Mouse (Mus musculus) granulocyte monocyte progenitor cell, adult 5-6 weeks (primary cell): ENCODE measurements at regions not wholly inside any gene's neighbourhood (a gene's known extent, or its start where the extent isn't known, plus 50 kb on each side); places are given as distances from the start of the nearest gene placed in this dataset.

Source experiments
- ATAC-seq: replicated peaks from 2 replicates; pipeline ENCODE4 v1.8.0; 2016; ENCODE audit warnings: mild to moderate bottlenecking, moderate TSS enrichment, inconsistent platforms; ENCODE audit not compliant: poor library complexity, severe bottlenecking

DNA sequence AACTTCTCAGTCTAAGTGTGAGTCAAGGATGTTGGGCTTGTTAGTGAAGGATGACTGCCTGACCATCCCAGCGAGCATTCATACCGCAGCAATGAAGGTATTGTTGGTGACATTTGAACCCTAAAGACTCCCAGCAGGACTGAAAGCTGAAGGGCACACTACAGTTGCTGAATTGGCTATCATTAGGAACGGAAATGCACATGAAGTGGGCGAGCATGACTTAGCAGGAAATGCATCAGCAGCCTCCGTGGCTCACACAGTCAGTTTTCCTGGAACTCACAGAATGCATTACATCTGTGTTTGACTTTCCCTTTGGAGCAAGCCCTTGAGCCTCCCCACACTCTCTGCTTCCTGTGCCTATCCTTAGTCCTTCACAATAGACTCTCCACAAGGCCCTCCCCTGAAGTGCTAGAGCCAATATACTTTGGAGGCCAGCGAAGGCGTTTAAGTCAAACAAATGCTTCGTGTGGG lies 63.9 kb downstream of the Tmco5 start:
- ATAC-seq, result peak; percentile 37

DNA sequence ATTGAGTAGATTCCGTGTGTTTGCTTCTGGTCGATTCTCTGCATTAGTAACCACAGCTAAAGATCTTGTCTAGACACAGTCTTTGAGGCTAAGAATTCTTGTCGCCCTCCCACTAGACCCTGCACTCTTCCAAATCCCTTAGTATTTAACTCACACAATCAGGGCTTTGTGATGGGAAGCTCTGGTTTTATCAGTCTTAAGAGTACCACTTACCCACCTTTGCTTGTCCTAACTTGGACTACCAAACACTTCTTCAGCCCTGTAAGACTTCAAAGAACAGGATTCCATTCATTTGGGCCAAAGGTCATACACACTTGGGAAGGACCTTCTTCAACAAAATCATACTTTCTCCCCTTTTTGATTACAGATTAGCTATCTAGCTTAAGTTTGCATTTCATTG lies 70.0 kb downstream of the Tmco5 start:
- no peak for ATAC-seq

DNA sequence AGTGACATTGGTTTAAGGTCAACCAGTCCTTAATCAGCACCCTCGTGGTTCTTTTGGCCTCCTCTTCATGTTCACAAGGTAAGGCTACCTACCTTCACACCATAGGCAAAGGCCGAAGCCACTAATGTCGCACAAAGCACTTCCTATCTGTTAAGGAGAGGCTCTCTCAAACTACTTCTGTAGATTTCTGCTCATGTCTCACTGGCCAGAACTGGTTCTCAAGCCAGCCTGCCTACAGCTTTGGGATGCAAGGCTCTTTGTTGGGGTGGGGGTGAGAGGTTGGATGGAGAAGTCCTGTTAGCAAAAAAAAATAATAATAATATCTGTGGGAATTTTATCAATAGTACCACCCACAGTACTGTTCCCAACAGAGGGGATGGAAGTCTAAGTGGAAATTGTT lies 71.2 kb downstream of the Tmco5 start:
- no peak for ATAC-seq

DNA sequence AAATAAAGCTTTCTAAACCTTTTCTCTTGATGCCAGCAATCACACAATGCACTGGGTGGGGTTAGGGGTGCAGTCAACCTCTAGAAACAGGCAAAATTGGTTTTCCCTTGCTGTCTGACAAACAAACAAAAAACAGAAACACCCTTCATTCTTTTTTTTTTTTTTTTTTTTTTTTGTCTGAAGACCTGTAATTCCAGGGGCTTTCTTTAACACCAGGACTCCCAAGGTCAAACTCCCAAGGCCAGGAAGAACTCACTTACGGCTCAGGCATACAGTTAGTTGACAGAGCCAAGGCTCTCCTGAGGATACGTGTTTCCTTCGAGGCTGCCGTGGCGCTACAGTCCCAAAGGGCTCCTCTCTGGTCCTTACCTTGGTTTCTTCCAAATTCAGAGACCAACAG lies 71.7 kb downstream of the Tmco5 start:
- ATAC-seq, result no peak

DNA sequence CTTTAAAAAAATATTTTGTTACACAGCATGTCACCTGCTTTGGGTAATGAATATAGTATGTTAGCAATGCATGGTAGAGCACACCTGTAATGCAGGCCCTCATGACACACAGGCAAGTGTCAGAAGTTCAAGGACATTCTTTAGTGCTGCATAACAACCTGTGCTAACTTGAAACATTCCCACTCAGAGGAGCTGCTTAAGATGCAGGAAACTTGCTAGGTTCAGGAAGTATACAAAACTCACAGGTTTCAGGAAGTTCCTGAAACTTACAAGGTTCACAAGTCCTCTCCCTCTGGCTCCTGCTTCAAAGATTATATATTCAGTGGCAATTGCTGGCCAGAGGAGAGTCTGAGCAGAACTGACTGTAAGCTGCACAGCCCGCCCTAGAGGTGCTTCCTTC lies 73.0 kb downstream of the Tmco5 start:
- ATAC-seq, result no peak

DNA sequence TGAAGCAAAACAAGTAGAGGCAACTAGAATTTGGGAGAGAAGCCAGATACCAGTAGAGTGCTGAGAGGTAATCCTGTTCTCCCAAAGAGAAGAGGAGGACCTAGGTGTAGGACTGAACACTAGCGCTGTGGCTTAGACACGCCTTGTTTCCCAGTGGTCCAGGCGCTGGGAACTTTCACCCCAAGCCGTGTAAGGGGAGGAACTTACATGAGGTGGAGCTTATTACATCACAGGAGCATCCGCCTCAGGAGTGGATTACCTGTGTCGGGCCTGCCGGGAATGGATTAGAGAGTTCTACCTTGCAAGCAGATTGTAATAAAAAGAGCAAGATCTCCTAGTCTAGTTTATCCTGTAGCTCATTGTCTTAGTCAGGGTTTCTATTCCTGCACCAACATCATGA lies 75.8 kb downstream of the Tmco5 start:
- ATAC-seq, result no peak

DNA sequence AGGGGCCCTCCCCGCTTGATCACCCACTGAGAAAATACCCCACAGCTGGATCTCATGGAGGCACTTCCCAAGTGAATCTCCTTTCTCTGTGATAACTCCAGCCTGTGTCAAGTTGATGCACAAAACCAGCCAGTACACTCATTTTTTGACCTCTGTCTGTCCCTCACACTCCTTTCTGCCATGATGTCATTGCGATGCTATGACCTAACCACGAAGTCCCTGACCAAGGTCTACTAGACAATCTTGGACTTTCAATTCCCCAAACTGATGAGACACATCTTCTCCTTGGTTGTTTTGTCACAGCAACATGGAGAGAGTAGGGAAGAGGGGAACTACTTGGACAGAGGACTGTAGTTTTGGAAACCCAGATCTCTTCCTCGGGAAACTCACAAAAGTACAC lies 76.4 kb downstream of the Tmco5 start:
- ATAC-seq, result peak; percentile 97

DNA sequence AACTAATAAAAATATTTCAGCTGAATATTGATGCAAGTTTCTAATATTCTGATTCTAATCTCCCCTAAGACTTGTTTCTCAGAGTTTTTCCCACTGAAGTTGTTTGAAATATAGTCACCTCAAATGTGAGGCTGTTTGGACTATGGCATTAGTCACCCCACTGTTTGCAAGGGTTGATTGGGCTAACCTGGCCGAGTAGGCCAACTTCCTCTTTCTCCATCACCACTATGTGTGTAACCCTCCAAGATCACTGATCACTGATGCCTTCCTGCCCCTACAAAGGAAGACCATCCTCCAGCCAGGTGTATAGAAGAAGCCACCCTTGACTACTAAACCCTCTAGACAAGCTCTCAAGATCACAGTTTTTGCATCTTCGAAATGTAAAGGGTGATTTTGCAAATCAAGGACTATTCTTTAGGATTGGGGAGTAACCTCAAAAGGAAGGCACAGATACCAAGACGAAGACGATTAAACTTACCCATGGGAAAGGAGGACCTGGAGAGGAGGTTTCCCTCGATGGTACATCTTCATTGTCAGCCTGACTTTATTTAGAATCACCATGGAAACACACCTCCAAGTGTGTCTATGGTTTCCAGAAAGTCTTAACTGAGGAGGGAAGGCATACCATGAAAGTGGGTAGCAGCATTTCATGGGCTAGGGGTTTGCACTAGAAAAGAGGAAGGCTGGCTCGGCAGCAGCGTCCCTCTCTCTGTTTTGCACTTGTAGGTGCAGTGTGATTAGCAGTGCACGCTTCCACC lies 84.8 kb downstream of the Tmco5 start:
- peak; percentile 76 for ATAC-seq

DNA sequence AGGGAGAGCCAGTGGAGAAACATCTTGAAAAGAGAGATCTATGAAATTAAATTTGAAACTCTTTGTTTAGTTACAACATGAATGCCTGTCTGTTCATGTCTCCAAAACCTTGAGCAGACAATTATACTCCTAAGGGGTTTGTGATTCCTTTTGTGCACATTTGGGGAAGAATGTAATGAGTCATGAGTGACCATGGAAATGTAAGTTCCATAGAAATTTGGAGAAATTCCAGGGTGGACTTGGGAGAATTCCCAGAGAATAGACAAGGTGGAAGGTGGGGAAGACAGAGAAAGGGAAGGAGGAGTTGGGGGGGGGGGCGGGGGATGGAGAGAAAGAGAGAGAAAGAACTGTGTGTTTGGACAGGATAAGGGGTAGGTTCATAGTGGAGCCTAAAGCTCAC lies 87.8 kb downstream of the Tmco5 start:
- ATAC-seq, result no peak

DNA sequence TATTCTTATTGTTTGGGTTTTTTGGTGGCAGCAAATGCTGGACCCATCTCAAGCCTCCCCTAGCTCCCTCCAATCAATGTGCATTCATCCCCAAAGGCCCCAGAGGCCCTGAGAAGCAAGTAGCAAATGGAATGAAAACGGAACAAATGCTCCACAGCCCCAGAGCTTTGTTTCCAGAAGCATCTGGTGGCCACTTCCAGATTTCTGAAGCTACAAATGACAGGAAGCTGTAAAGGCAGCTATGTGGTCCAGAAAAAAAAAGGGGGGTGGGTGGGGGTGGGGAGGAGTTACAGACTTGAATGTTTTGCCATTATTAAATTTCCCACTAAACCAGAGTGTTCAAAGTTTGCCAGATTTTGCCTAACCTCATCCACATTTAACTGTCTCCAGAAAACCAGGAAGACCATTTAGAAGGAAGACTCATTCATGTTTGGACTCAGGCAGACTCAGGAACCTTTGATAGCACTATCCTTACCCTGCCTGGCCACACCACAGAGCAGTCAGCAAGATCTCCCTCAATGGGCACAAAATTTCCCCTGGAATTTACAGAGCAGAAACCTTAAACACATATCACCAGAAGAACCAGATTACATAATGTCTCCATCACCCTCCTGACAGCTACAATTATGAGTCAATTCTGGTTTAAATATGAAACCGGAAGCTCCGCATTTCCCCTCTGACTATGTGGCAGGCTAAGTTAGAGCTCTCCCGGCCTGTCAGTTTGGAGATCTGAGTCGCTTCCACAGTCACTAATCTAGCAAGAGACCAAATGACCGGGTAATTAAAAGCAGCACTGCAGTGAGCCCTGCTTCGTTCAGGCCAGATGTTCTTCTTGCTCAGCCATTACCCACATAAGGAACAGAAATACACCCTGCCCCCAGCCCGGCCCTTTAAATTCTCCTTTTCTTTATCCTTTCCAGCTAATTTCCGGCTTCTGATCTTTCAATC lies 93.4 kb downstream of the Tmco5 start:
- ATAC-seq, result peak; percentile 62

DNA sequence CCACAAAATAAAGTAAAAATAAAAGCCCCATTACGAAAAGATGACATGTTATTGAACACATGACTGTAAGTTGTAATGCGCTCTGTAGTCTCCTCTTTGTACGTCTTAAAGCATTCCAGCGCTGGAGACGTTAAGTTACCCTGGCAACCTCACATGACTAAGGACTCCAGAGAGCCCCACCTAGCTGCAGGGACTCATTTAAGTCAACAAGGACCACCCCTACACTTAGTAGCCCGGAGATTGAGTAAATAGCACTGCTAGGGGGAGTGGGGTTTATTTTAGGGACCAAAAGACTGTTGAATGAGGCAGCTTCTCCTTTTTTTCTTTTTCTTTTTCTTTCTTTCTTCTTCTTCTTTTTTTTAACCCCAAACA lies 94.1 kb downstream of the Tmco5 start:
- peak; percentile 40 for ATAC-seq

DNA sequence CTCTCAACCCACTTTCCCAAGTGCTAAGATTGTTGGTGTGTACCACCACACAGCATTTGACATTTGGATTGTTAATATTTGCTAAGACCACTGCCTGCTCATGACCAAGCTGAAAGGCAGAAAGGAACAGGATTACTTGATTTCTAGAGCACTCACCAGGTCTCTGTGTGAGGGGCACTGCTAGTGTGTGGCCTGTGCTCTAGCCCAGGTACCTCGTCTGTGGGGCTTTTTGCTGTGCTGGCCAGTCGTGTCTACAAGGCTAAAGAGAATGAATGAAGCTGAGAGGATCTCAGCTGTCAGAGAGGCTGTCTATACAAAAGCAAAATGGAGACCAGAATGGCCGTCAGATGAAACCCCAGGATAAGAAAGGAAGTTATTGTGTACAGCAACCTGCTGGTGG lies 95.0 kb downstream of the Tmco5 start:
- no peak for ATAC-seq

DNA sequence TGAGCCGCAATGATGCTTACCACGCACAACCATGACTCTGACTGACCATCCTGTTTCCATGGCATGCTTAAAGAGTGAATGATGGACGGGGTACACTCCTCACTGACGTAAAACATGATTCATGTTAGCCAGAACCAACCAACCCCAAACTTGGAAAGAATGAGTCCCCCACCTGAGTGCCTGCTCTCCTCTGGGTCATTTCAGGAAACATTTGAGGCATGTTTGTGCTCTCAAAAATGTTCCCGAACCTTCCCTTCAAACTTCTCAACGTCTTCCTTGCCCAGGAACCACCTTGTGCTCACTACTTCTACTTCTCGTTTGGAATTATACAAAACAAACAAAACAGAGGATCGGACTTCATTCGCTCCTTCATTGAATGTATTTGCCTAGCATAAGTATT lies 95.7 kb downstream of the Tmco5 start:
- no peak for ATAC-seq

DNA sequence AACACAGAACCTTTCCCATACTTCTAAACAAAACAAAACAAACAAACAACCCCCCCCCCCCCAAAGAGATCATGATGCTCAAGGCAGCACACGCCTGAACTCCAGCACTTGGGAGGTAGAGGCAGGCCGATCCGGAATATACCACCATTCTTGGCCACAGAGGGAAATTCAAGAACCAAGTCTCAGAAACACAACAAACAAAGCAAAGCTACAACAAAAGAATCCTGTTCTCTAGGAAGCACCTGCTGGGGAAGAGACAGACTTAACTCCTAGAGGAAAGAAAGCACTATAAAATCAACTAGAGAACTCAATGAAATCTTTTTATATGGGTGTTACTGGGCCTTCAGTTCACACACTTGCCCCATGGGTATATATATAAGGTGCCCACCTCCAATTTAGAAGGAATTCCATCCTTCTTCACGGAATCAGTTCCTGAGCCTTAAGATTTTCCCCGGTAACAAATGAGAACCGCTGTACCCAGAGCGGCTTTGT lies 96.1 kb downstream of the Tmco5 start:
- ATAC-seq, result no peak

DNA sequence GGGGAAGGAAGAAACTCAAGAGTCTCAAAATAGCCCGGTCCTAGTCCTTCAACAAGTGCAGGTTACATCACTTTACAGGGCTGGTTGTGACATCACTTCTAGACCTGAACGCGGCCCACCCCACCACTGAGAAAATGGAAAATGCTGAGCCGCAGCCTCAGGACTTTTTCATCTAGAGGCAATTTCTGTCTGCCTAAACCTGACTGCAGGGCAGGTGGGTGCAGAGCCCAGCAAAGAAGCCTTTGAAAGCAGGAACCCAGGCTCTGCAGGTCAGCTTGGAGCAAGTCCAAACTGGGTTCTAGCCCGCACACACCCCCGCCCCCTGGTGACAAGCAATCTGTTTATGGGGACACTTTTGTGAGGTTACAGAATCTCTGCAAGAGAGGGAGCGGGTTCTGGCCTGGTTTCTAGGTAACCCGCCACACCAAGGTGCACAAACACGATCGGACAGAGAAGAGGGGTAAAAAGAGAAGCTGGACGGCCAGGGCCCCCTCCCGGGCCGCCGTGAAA lies 96.7 kb downstream of the Tmco5 start:
- peak; percentile 59 for ATAC-seq

DNA sequence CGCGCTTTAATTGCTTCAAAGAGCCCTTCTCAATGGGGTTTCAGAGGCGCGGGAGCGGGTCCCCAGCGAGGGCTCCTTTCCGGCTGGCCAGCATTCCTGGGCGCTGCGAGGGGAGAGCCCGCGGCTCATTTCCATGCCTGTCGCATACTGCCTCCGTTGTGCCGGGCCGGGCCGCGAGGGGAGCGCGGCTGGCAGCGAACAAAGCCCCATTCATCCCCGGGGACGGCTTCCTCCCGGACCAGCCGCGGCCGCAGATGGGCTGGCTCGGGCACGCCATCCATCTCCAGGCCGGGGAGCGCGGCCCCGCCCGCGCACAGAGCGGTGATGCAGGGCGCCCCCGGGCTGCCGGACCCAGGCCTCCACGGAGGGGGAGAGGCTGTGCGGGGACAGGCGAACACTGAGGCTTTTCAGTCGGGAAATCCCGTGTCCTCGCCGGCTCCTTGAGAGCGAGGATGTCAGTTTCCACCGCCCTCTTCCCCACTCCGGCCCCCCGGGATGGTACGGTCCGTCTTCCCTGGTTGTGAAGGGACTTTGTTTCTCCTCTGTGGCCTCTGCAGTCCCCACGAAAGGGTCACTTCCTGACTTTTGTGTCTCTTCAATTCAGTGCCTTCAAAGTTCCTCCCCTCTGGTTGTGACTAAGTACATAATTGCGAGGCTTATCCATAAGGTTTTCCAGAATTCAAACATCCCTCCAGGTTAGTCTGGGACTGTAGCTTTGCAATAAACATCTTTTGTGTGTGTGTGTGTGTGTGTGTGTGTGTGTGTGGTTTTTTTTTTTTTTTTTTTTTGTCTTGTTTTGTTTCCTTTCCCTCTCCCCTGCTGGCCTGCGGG lies 97.3 kb downstream of the Tmco5 start:
- ATAC-seq, result peak; percentile 18

DNA sequence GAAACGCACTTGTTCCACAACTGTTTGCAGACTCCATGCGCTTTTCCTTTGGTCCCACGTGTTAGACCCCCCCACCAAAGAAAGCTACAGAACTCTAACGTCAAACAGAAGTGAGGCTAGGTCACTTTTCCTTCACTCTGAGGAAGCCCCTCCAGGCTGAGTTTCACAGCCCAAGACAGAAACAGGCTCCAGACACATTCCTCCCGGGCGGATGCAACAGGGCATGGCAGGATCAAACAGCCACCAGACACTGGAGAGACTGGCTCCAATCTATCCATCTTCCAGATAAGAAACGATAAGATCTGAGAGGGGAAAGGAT lies 97.9 kb downstream of the Tmco5 start:
- ATAC-seq, result no peak

DNA sequence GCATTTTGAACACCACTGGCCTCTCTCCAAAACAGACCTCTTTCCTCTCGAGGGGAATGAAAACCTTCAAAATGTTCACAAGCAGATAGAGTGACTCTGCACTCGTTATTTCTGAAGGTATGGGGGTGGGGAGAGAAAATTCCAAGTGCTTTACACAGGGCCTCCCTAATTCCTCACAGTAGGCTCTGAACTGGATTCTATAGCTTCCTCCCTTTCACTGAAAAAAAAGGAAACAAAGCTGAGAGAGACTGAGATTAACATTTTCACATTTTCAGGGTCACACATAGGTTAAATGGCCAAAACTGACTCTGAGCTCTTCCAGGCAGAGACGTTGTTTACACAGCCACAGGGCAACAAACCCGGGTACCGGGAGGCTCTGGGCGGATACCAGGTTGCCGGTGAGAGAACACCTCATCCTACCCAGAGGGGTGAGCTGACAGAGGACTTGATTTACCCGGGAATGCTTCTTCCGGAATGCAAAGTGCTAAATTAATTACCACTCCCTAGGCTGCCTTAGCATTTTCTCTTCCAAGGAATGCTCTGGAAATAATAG lies 98.5 kb downstream of the Tmco5 start:
- no peak for ATAC-seq

DNA sequence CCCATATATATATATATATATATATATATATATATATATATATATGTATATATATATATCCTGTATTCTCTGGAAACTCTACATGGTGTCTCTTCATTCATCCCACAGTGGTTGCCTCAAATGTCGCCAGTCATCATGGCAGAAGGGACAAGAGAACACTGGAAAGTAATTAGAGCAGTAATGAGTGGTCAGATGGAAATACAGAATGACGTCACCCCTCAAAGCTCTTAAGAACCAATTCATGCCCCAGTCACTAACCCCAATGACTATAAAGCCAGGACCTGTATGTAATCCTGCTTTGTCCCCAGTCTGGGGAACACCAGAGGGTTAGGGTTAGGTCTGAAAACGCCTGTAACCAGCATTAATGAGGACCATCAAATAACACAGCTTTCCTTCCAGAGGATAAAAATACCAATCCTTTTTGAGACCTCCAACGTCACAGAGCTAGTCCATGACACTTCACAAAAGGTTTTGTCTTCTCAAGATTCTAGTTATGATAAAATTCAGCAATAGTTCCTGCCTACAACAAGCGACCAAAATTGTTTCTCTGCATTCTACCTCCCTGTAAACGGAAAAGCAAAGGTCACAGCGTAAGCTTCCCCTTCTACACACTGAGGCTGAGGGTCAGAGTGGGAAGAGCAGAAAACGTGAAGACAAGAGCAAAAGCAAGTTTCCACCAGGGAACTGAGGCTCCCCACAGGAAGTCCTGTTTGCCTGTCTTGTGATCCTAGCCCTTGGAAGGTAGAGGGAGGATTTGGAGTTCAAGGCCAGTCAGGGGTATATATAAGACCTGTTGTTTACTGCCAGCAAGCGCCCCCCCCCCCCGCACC lies 99.5 kb downstream of the Tmco5 start:
- ATAC-seq, result no peak
